Mouse (Mus musculus): ENCODE measurements around the gene Cacna1c.

The Cacna1c gene

DNA sequence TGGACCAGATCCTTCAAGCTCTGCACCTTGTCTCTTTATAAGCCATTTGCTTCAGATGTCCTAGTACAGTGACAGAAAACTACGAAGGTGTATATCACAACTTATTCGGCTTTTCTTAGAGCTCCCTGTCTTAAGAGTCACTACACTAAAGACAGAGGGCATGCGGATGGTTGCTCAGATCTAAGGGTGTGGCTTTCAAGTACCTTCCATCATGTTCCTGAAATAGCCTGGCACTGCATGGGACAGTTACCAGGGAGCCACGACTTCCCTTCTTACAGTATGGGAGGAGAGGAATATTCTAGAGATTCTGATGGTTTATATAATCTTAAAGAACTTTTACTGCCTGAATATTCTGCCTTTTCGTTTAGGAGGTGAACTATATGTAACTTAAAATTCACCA is 289.3 kb downstream of the Cacna1c start:
- no peak for DNase-seq

DNA sequence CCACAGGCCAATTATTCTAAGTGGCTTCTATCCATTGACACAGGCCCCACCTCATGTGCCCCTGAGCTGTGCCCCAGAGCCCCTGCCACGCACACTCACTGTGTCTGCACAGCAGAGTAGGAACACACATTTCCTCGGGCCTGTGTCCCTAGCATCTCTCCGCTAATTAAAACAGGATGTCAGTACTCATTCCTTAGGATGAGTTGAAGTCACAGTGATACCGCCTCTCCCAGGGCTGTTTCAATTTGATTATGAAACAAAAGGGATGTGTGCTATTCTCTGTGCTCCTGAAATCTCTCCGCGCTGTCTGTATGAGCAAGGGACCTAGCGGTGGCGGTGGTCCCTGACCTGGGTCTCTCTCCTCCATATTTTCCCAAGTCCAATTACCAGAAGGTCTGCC is 296.5 kb downstream of the Cacna1c start:
- no peak for DNase-seq

DNA sequence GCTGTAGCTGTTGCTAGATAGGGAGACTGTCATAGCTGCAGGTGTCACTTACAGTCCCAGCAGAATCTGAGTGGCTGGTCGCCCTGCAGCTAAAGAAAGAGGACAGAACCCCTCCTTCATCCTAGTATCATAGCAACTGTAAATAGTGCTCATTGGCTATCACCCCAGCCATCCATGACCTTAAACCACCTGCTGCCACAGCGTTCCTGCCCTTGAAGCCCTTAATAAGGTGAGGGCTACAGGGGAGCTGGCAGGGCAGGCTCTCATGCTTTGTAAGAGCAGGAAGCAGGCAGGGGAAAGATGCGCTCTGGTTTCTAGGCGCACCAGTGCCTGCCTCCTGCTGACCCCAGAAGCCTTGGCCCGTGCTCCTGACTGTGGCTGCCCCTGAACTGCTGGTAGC is 299.1 kb downstream of the Cacna1c start:
- peak in 1 of 2 experiments; percentile 3 for DNase-seq

- DNase-seq, result no peak
Observed at GRCm38 (mm10) chr6:118894043-118894442, 302.2 kb downstream of the Cacna1c start.

- DNase-seq, result peak in 1 of 2 experiments; percentile 6
Observed at GRCm38 (mm10) chr6:118889441-118889840, 306.8 kb downstream of the Cacna1c start.

DNA sequence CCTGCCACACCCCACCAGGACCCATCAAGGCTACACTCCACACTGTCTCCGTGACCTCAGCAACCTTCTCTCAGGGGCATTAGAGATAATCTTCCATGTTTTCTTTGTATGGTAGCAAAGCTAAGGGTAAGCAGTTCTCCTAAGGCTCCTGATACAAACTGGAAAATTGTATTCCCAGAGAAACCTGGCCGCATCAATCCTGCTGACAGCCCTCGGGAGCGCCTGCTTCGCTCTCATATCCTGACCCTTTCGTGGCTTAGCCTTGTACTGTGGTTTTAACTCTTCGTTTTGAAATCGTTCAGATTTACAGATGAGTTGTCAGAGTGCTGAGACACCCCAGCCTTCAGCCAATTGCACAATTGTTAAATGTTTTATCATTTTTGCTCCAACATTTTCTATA is 309.2 kb downstream of the Cacna1c start:
- no peak for DNase-seq

- DNase-seq, result no peak
Observed at GRCm38 (mm10) chr6:118884961-118885360, 311.3 kb downstream of the Cacna1c start.

- no peak for DNase-seq
Observed at GRCm38 (mm10) chr6:118884073-118884551, 312.1 kb downstream of the Cacna1c start.

DNA sequence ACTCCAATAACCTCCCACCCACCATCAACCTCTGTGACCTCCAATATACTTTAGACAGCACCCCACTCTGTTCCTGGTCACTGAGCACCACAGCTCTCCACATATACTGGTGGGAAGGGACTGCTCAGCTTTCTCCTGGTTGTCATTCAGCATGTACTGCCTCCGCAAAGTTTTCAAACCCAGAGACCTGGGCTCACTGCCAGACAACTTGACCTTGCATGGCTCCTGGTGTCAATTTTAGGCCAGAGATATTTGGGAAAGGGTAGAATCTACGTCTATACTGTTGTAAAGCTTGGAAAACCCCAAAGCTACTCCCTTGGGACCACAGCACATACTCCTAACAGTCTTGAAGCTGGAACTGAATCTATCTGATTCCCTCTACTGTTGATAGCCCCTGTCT is 320.0 kb downstream of the Cacna1c start:
- peak; percentile 19 to 47 for DNase-seq

GRCm38 (mm10) chr6:118870241-118870841 is 325.9 kb downstream of the Cacna1c start:
- no peak for DNase-seq

GRCm38 (mm10) chr6:118867384-118867783 is 328.8 kb downstream of the Cacna1c start:
- DNase-seq, result no peak

DNA sequence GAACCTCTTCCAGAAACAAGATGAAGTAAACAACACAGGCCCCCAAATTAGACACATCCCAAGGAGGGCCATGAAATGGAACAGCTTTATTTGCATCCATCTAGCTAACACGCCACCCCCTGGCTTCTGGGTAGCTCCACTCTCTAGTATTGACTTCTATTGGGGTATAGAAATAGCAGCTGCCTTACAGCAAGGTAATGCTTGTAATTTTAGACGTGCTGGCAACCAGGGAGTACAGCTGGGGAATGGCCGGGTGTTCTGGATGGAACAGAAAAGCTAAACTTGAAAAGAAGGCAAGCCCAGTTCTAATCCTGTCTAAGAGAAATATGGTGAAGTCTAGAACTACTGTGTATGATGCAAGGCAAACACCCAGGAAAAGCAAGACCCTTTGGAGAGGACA is 329.3 kb downstream of the Cacna1c start:
- no peak for DNase-seq

DNA sequence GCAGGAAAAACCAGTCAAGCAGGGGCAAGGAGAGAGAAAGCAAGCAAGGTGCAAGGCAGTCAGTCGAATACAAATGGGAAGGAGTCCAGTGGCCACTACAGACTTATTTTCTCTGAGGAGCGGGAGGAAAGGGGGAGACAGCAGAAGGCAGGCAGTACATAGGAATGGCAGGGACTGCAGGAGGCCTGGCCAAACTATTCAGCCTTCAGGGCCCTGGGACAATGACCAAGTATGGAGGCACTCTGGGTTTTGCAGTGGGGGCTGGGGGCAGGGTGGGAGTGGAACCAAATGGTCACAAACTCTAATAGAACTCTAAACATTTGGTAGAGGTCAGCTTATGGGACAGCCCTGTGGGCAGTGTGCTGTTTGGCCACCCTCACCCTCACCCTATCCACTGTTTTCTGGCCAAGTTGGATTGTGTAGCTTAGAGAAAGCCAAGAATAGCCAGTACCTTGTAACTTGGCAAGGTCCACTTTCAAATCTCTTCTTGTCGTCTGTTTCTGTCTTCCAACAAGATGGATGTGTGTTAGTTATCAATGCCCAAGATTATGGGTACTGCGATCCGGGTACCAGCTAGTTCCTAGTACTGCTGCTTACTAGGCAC is 330.3 kb downstream of the Cacna1c start:
- no peak for DNase-seq

GRCm38 (mm10) chr6:118864696-118865620 is 331.3 kb downstream of the Cacna1c start:
- DNase-seq, result peak in 1 of 2 experiments; percentile 4

DNA sequence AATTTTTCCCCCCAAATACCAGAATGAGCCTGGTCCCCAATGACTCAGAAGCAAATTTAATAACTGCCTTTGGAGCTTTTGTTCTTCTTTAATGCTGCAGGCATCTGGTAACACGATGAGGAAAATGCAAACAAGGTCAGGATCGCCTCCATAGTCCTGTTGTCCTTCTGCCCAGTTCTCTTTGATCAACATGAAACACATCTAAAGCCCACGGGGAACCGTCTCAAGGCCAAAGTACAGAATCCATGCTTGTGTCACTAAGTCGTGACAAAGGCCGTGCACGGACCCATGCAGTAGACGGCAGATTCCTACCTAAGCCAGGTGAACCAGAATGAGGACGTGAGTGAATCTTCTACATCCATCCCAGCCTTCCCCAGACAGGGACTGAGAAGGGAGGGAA is 333.5 kb downstream of the Cacna1c start:
- DNase-seq, result no peak

DNA sequence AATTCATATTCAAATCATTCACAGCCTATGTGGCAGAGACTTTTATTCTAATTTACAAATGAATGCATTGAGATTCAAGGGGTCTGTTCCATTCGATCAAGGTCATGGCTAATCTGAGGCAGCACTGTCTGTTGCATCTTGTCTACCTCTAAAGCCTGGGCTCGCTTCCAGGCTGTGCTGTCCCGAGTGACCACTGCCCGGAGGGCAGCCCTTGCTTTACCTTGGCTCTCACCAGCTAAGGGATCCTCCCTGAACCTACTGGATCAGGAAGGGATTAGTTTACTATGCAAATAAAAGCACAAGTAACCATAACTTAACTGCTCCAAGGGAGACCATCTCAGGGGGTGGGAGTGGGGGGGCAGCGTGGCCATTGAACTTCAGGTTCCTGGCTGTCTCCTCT is 334.1 kb downstream of the Cacna1c start:
- no peak for DNase-seq

DNA sequence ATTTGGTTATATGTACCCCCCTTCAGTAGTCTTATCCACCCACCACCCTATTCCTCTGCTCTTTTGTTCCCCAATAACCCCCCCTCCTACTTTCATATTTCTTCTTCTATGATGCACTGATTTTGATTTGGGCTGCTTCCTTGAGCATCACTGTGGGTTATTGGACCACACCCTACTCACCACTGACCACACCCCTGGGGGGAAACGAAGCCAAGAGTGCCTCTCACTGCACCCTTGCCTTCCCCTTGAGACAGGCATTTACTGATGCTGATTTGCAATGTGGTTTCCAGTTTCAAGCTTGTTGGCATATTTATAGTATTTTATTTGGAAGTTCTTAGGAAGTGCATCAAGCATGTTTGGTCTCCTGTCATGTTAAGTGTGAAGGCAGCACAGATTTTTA is 337.8 kb downstream of the Cacna1c start:
- DNase-seq, result no peak

GRCm38 (mm10) chr6:118852131-118852530 is 344.1 kb downstream of the Cacna1c start:
- DNase-seq, result no peak

GRCm38 (mm10) chr6:118851086-118851485 is 345.1 kb downstream of the Cacna1c start:
- DNase-seq, result no peak

- DNase-seq, result peak in 1 of 2 experiments; percentile 17
Observed at GRCm38 (mm10) chr6:118848640-118849039, 347.6 kb downstream of the Cacna1c start.

- peak; percentile 33 to 54 for DNase-seq
Observed at GRCm38 (mm10) chr6:118847751-118848150, 348.5 kb downstream of the Cacna1c start.

DNA sequence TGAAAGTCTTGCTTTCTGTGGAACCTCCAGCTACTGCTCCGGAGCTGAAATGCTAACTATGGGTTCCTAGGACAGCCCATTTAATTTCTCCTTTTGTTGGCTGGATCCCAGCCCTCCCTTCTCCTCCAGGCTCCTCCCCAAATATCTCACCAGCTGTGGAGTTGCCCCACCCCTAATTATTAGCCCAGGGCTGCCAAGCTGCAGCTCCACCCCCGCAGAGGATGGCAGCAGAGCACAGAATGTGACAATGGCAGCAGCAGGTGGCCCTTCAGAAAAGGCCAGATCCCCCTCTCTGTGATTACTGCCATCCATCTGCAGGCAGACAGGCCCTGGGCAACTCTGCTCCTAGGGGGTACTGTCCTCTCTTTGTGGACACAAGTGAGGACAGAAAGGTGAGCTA is 350.4 kb downstream of the Cacna1c start:
- no peak for DNase-seq

DNA sequence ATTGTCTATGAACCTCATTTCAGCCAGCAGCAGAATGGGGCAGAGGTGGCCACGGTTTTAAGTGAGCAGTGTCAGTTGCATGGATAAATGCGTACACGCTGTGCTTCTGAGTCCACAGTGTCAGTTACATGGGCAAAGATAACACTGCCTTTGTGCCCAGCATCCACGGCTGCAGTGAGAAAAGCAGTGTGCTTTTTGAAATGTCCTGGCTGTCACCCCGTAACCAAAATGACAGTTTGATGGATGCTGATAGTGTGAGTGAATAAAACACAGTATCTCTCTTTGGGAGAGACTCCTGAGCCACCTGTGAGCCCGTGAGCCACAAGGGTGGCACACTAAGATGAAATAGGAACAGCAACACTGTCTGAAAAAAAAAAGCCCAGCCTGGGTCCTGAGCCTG is 351.0 kb downstream of the Cacna1c start:
- DNase-seq, result no peak

GRCm38 (mm10) chr6:118843566-118843965 is 352.7 kb downstream of the Cacna1c start:
- no peak for DNase-seq

All from kidney, postnatal 36 days (tissue).